Mouse (Mus musculus): ENCODE data around the gene Hbs1l. TPM values are rescaled to one million over a fixed set of nuclear protein-coding genes. Genes with fewer than 3 reads are reported as not detected.
A peak's percentile ranks its signal among the peaks of the same experiment; 100 is the strongest.

Hbs1l gene
- total RNA-seq (2021) = 10 to 100 TPM; 72.2 to 76.8 TPM
- long read RNA-seq, experiment 1, transcript Hbs1l-203 (5 exons, 2,625 nt) = minor isoform, 5 of 129 reads
- long read RNA-seq, experiment 1, transcript Hbs1l-209 (18 exons, 2,733 nt) = major isoform, 107 of 129 reads
- long read RNA-seq, experiment 1, partial matches to known transcripts = 0 of 129 reads
- long read RNA-seq, experiment 1, other reads (novel, unspliced or antisense) = 12 of 129 reads
- long read RNA-seq, experiment 2, transcript Hbs1l-209 (18 exons, 2,733 nt) = major isoform, 193 of 236 reads
- long read RNA-seq, experiment 2, transcript Hbs1l-201 (18 exons, 2,793 nt) = minor isoform, 9 of 236 reads
- long read RNA-seq, experiment 2, partial matches to known transcripts = 8 of 236 reads
- long read RNA-seq, experiment 2, other reads (novel, unspliced or antisense) = 23 of 236 reads

- DNase-seq (ENCODE audit: low spot score in 2 of 2) = peak; percentile 91
Measured at GRCm38 (mm10) chr10:21295759-21296621, at the start of gene Hbs1l. Gene Hbs1l, plus strand, starts transcription at chr10:21295979.

- DNase-seq (ENCODE audit: low spot score in 2 of 2) = no peak
Measured at GRCm38 (mm10) chr10:21248556-21248955, 47.2 kb upstream of the Hbs1l start.

- DNase-seq (ENCODE audit: low spot score in 2 of 2) = peak; percentile 40 to 45
Measured at GRCm38 (mm10) chr10:21251881-21252534, 43.8 kb upstream of the Hbs1l start.

GRCm38 (mm10) chr10:21252800-21253199 is 43.0 kb upstream of the Hbs1l start:
- DNase-seq (ENCODE audit: low spot score in 2 of 2) = no peak

- no peak for DNase-seq (ENCODE audit: low spot score in 2 of 2)
Measured at GRCm38 (mm10) chr10:21254266-21255140, 41.3 kb upstream of the Hbs1l start.

GRCm38 (mm10) chr10:21257244-21257643 is 38.5 kb upstream of the Hbs1l start:
- DNase-seq (ENCODE audit: low spot score in 2 of 2) = no peak

GRCm38 (mm10) chr10:21259649-21260048 is 36.1 kb upstream of the Hbs1l start:
- no peak for DNase-seq (ENCODE audit: low spot score in 2 of 2)

- no peak for DNase-seq (ENCODE audit: low spot score in 2 of 2)
Measured at GRCm38 (mm10) chr10:21265188-21265587, 30.6 kb upstream of the Hbs1l start.

- DNase-seq (ENCODE audit: low spot score in 2 of 2) = no peak
Measured at GRCm38 (mm10) chr10:21267452-21267851, 28.3 kb upstream of the Hbs1l start.

GRCm38 (mm10) chr10:21268786-21269410 is 26.9 kb upstream of the Hbs1l start:
- DNase-seq (ENCODE audit: low spot score in 2 of 2) = no peak

- DNase-seq (ENCODE audit: low spot score in 2 of 2) = no peak
Measured at GRCm38 (mm10) chr10:21269920-21270319, 25.9 kb upstream of the Hbs1l start.

- no peak for DNase-seq (ENCODE audit: low spot score in 2 of 2)
Measured at GRCm38 (mm10) chr10:21270905-21271304, 24.9 kb upstream of the Hbs1l start.

- DNase-seq (ENCODE audit: low spot score in 2 of 2) = no peak
Measured at GRCm38 (mm10) chr10:21271310-21271709, 24.5 kb upstream of the Hbs1l start.

GRCm38 (mm10) chr10:21271785-21272184 is 24.0 kb upstream of the Hbs1l start:
- DNase-seq (ENCODE audit: low spot score in 2 of 2) = no peak

GRCm38 (mm10) chr10:21287243-21288127 is 8.3 kb upstream of the Hbs1l start:
- no peak for DNase-seq (ENCODE audit: low spot score in 2 of 2)

- no peak for DNase-seq (ENCODE audit: low spot score in 2 of 2)
Measured at GRCm38 (mm10) chr10:21291228-21291627, 4.6 kb upstream of the Hbs1l start.

- DNase-seq (ENCODE audit: low spot score in 2 of 2) = no peak
Measured at GRCm38 (mm10) chr10:21294217-21294616, 1.6 kb upstream of the Hbs1l start.

GRCm38 (mm10) chr10:21295397-21295758 is 401 bp upstream of the Hbs1l start:
- DNase-seq (ENCODE audit: low spot score in 2 of 2) = no peak

GRCm38 (mm10) chr10:21298972-21299371 is 3.2 kb downstream of the Hbs1l start:
- no peak for DNase-seq (ENCODE audit: low spot score in 2 of 2)

All from adrenal gland, adult 18-20 months (tissue).